Mouse (Mus musculus): ENCODE results near the gene Slc44a2.
A peak's percentile ranks its signal among the peaks of the same experiment; 100 is the strongest.

Gene Slc44a2

GRCm38 (mm10) chr9:21312134-21312533 is 8.4 kb upstream of the Slc44a2 start, which contains the start of gene Ap1m2:
TSS of gene Ap1m2 (minus strand) at chr9:21312337.
- peaks cover 18% of the 10 kb centered on the region for H3K27me3 ChIP-seq (ENCODE audit: insufficient read depth, low read length)
- TF ChIP-seq NANOG (IDR thresholded peaks at IDR 0.05; ENCODE audit: borderline replicate concordance, low read length) (no peak), CTCF (conservative IDR thresholded peaks at IDR 0.05; ENCODE audit: low read length) (no peak), POU5F1 (IDR thresholded peaks at IDR 0.05; ENCODE audit: borderline replicate concordance, low read length) (no peak)
- peaks cover 70% of the 10 kb centered on the region for H3K4me1 ChIP-seq (replicated peaks; ENCODE audit: low read depth, low read length)
- H3K36me3 ChIP-seq (ENCODE audit: insufficient read depth, low read length) = no peaks in the 10 kb centered on the region
- H3K4me3 ChIP-seq (replicated peaks; ENCODE audit: low read length) = peak within 1 kb of the TSS; percentile 81
- H3K9me3 ChIP-seq (ENCODE audit: low read length) = no peaks in the 10 kb centered on the region

GRCm38 (mm10) chr9:21313394-21313793 is 7.1 kb upstream of the Slc44a2 start:
- Histone ChIP-seq H3K9me3 (ENCODE audit: low read length) (no peaks in the 10 kb centered on the region), H3K4me3 (replicated peaks; ENCODE audit: low read length) (no peak overlapping the region), H3K4me1 (replicated peaks; ENCODE audit: low read depth, low read length) (peaks cover 77% of the 10 kb centered on the region), H3K36me3 (ENCODE audit: insufficient read depth, low read length) (no peaks in the 10 kb centered on the region), H3K27me3 (ENCODE audit: insufficient read depth, low read length) (peaks cover 18% of the 10 kb centered on the region)
- no peak for TF ChIP-seq POU5F1 (IDR thresholded peaks at IDR 0.05; ENCODE audit: borderline replicate concordance, low read length)
- TF ChIP-seq CTCF (conservative IDR thresholded peaks at IDR 0.05; ENCODE audit: low read length) = peak; percentile 93
- TF ChIP-seq NANOG (IDR thresholded peaks at IDR 0.05; ENCODE audit: borderline replicate concordance, low read length) = no peak

- TF ChIP-seq CTCF (conservative IDR thresholded peaks at IDR 0.05; ENCODE audit: low read length) = no peak
- TF ChIP-seq NANOG (IDR thresholded peaks at IDR 0.05; ENCODE audit: borderline replicate concordance, low read length) = no peak
- TF ChIP-seq POU5F1 (IDR thresholded peaks at IDR 0.05; ENCODE audit: borderline replicate concordance, low read length) = no peak
- peaks cover 72% of the 10 kb centered on the region for H3K4me1 ChIP-seq (replicated peaks; ENCODE audit: low read depth, low read length)
- no peak overlapping the region; the same call in 1 of the 2 replicates for H3K4me3 ChIP-seq (replicated peaks; ENCODE audit: low read length)
- H3K9me3 ChIP-seq (ENCODE audit: low read length) = no peaks in the 10 kb centered on the region
- H3K27me3 ChIP-seq (ENCODE audit: insufficient read depth, low read length) = peaks cover 18% of the 10 kb centered on the region
- no peaks in the 10 kb centered on the region for H3K36me3 ChIP-seq (ENCODE audit: insufficient read depth, low read length)
Observed at GRCm38 (mm10) chr9:21314367-21315140, 5.9 kb upstream of the Slc44a2 start.

- peaks cover 70% of the 10 kb centered on the region for H3K4me1 ChIP-seq (replicated peaks; ENCODE audit: low read depth, low read length)
- peaks cover 18% of the 10 kb centered on the region for H3K27me3 ChIP-seq (ENCODE audit: insufficient read depth, low read length)
- peak overlapping the region; percentile 20 for H3K4me3 ChIP-seq (replicated peaks; ENCODE audit: low read length)
- H3K9me3 ChIP-seq (ENCODE audit: low read length) = no peaks in the 10 kb centered on the region
- TF ChIP-seq NANOG (IDR thresholded peaks at IDR 0.05; ENCODE audit: borderline replicate concordance, low read length) (no peak), POU5F1 (IDR thresholded peaks at IDR 0.05; ENCODE audit: borderline replicate concordance, low read length) (no peak), CTCF (conservative IDR thresholded peaks at IDR 0.05; ENCODE audit: low read length) (no peak)
- no peaks in the 10 kb centered on the region for H3K36me3 ChIP-seq (ENCODE audit: insufficient read depth, low read length)
Observed at GRCm38 (mm10) chr9:21315421-21315820, 5.1 kb upstream of the Slc44a2 start.

GRCm38 (mm10) chr9:21316696-21317095 is 3.8 kb upstream of the Slc44a2 start:
- Histone ChIP-seq H3K4me3 (replicated peaks; ENCODE audit: low read length) (no peak overlapping the region), H3K4me1 (replicated peaks; ENCODE audit: low read depth, low read length) (peaks cover 74% of the 10 kb centered on the region), H3K27me3 (ENCODE audit: insufficient read depth, low read length) (peaks cover 20% of the 10 kb centered on the region), H3K9me3 (ENCODE audit: low read length) (no peaks in the 10 kb centered on the region), H3K36me3 (ENCODE audit: insufficient read depth, low read length) (no peaks in the 10 kb centered on the region)
- no peak for TF ChIP-seq POU5F1 (IDR thresholded peaks at IDR 0.05; ENCODE audit: borderline replicate concordance, low read length)
- no peak for TF ChIP-seq CTCF (conservative IDR thresholded peaks at IDR 0.05; ENCODE audit: low read length)
- TF ChIP-seq NANOG (IDR thresholded peaks at IDR 0.05; ENCODE audit: borderline replicate concordance, low read length) = no peak

GRCm38 (mm10) chr9:21318792-21319191 is 1.7 kb upstream of the Slc44a2 start:
- Histone ChIP-seq H3K4me1 (replicated peaks; ENCODE audit: low read depth, low read length) (peaks cover 75% of the 10 kb centered on the region), H3K27me3 (ENCODE audit: insufficient read depth, low read length) (peaks cover 11% of the 10 kb centered on the region), H3K9me3 (ENCODE audit: low read length) (no peaks in the 10 kb centered on the region), H3K36me3 (ENCODE audit: insufficient read depth, low read length) (no peaks in the 10 kb centered on the region), H3K4me3 (replicated peaks; ENCODE audit: low read length) (no peak overlapping the region)
- TF ChIP-seq CTCF (conservative IDR thresholded peaks at IDR 0.05; ENCODE audit: low read length) (no peak), NANOG (IDR thresholded peaks at IDR 0.05; ENCODE audit: borderline replicate concordance, low read length) (no peak), POU5F1 (IDR thresholded peaks at IDR 0.05; ENCODE audit: borderline replicate concordance, low read length) (no peak)

- TF ChIP-seq CTCF (conservative IDR thresholded peaks at IDR 0.05; ENCODE audit: low read length) (0 out of 2 replicates have a peak, but pooled peaks have one; percentile 5), NANOG (IDR thresholded peaks at IDR 0.05; ENCODE audit: borderline replicate concordance, low read length) (no peak)
- Histone ChIP-seq H3K36me3 (ENCODE audit: insufficient read depth, low read length) (no peaks in the 10 kb centered on the region), H3K9me3 (ENCODE audit: low read length) (no peaks in the 10 kb centered on the region), H3K4me1 (replicated peaks; ENCODE audit: low read depth, low read length) (peaks cover 76% of the 10 kb centered on the region), H3K4me3 (replicated peaks; ENCODE audit: low read length) (no peak overlapping the region), H3K27me3 (ENCODE audit: insufficient read depth, low read length) (peaks cover 11% of the 10 kb centered on the region)
Observed at GRCm38 (mm10) chr9:21319503-21319902, 995 bp upstream of the Slc44a2 start.

- peaks cover 74% of the 10 kb centered on the region for H3K4me1 ChIP-seq (replicated peaks; ENCODE audit: low read depth, low read length)
- H3K27me3 ChIP-seq (ENCODE audit: insufficient read depth, low read length) = peaks cover 11% of the 10 kb centered on the region
- H3K9me3 ChIP-seq (ENCODE audit: low read length) = no peaks in the 10 kb centered on the region
- no peaks in the 10 kb centered on the region for H3K36me3 ChIP-seq (ENCODE audit: insufficient read depth, low read length)
- peak overlapping the region; percentile 85 for H3K4me3 ChIP-seq (replicated peaks; ENCODE audit: low read length)
- TF ChIP-seq NANOG (IDR thresholded peaks at IDR 0.05; ENCODE audit: borderline replicate concordance, low read length) (no peak), POU5F1 (IDR thresholded peaks at IDR 0.05; ENCODE audit: borderline replicate concordance, low read length) (no peak), CTCF (conservative IDR thresholded peaks at IDR 0.05; ENCODE audit: low read length) (no peak)
Observed at GRCm38 (mm10) chr9:21320280-21320618, 249 bp upstream of the Slc44a2 start.

GRCm38 (mm10) chr9:21321513-21321835 is 976 bp downstream of the Slc44a2 start:
- Histone ChIP-seq H3K36me3 (ENCODE audit: insufficient read depth, low read length) (no peaks in the 10 kb centered on the region), H3K4me3 (replicated peaks; ENCODE audit: low read length) (peak overlapping the region; percentile 85), H3K4me1 (replicated peaks; ENCODE audit: low read depth, low read length) (peaks cover 64% of the 10 kb centered on the region), H3K27me3 (ENCODE audit: insufficient read depth, low read length) (peaks cover 11% of the 10 kb centered on the region), H3K9me3 (ENCODE audit: low read length) (no peaks in the 10 kb centered on the region)
- TF ChIP-seq POU5F1 (IDR thresholded peaks at IDR 0.05; ENCODE audit: borderline replicate concordance, low read length) (no peak), CTCF (conservative IDR thresholded peaks at IDR 0.05; ENCODE audit: low read length) (no peak), NANOG (IDR thresholded peaks at IDR 0.05; ENCODE audit: borderline replicate concordance, low read length) (no peak)
